Mouse (Mus musculus) spleen, postnatal 36 days (tissue): ENCODE results near the gene Fras1.

Source experiments
- DNase-seq, 2 experiments: peaks; one replicate each; pipeline ENCODE4 v3.0.0; 2022; ENCODE audit warnings: low spot score in 2 of 2, mixed read lengths in 1 of 2

Gene Fras1

GRCm38 (mm10) chr5:96677498-96677897 lies 303.7 kb downstream of the Fras1 start:
- no peak for DNase-seq

GRCm38 (mm10) chr5:96681085-96681484 lies 307.3 kb downstream of the Fras1 start:
- DNase-seq, result no peak

- no peak for DNase-seq
These were observed 309.0 kb downstream of the Fras1 start for GRCm38 (mm10) chr5:96682777-96683176.

GRCm38 (mm10) chr5:96688885-96689284 lies 315.1 kb downstream of the Fras1 start:
- no peak for DNase-seq

- DNase-seq, result no peak
These were observed 325.2 kb downstream of the Fras1 start for GRCm38 (mm10) chr5:96698972-96699371.

GRCm38 (mm10) chr5:96702706-96703625 lies 329.2 kb downstream of the Fras1 start:
- no peak for DNase-seq

GRCm38 (mm10) chr5:96708515-96708914 lies 334.8 kb downstream of the Fras1 start:
- DNase-seq, result no peak

- DNase-seq, result no peak
These were observed 338.4 kb downstream of the Fras1 start for GRCm38 (mm10) chr5:96712089-96712684.

GRCm38 (mm10) chr5:96712799-96713198 lies 339.0 kb downstream of the Fras1 start:
- DNase-seq, result no peak

- no peak for DNase-seq
These were observed 342.7 kb downstream of the Fras1 start for GRCm38 (mm10) chr5:96716273-96717034.

GRCm38 (mm10) chr5:96717690-96718089 lies 343.9 kb downstream of the Fras1 start:
- no peak for DNase-seq

- no peak for DNase-seq
These were observed 344.8 kb downstream of the Fras1 start for GRCm38 (mm10) chr5:96718601-96719000.

- no peak for DNase-seq
These were observed 345.5 kb downstream of the Fras1 start for GRCm38 (mm10) chr5:96719221-96719620.

- DNase-seq, result no peak
These were observed 348.9 kb downstream of the Fras1 start for GRCm38 (mm10) chr5:96722690-96723089.

- no peak for DNase-seq
These were observed 365.6 kb downstream of the Fras1 start for GRCm38 (mm10) chr5:96739138-96739878.

- no peak for DNase-seq
These were observed 373.6 kb downstream of the Fras1 start for GRCm38 (mm10) chr5:96747195-96747984.

- no peak for DNase-seq
These were observed 383.9 kb downstream of the Fras1 start for GRCm38 (mm10) chr5:96757615-96758014.

GRCm38 (mm10) chr5:96762021-96762420 lies 388.3 kb downstream of the Fras1 start:
- DNase-seq, result no peak

- DNase-seq, result no peak
These were observed 395.2 kb downstream of the Fras1 start for GRCm38 (mm10) chr5:96768846-96769471.
